Mouse (Mus musculus): ENCODE measurements around the gene Ablim1. TPM values are rescaled to one million over a fixed set of nuclear protein-coding genes. Genes with fewer than 3 reads are reported as not detected.

The Ablim1 gene
- polyA plus RNA-seq, 1 experiment, result 9.8 TPM

GRCm38 (mm10) chr19:57354050-57354449 is 39.3 kb upstream of the Ablim1 start:
- Histone ChIP-seq H3K4me3 (ENCODE audit: insufficient read depth, poor library complexity, severe bottlenecking) (no peak overlapping the region), H3ac (ENCODE audit: control insufficient read depth, insufficient read length, low read depth) (no peak overlapping the region), H3K27me3 (ENCODE audit: control insufficient read depth, insufficient read depth, insufficient read length) (no peaks in the 10 kb centered on the region), H3K36me3 (ENCODE audit: control insufficient read depth, insufficient read depth) (peaks cover 4% of the 10 kb centered on the region), H3K79me3 (ENCODE audit: low read depth) (peaks cover 13% of the 10 kb centered on the region), H3K79me2 (ENCODE audit: control insufficient read depth, insufficient read depth) (peaks cover 17% of the 10 kb centered on the region)
- no peak for TF ChIP-seq MAX (IDR thresholded peaks at IDR 0.05)
- no peak for TF ChIP-seq CEBPB (IDR thresholded peaks at IDR 0.05; ENCODE audit: low read depth)
- no peak for TF ChIP-seq FOSL1 (IDR thresholded peaks at IDR 0.05; ENCODE audit: insufficient read depth, low read length, poor library complexity, severe bottlenecking)
- no peak for TF ChIP-seq MYOD1 (IDR thresholded peaks at IDR 0.05; ENCODE audit: control insufficient read depth, insufficient read length, low read depth)
- TF ChIP-seq CTCF (IDR thresholded peaks at IDR 0.05; ENCODE audit: control insufficient read depth, insufficient read depth, insufficient read length), result no peak
- TF ChIP-seq MYOG (IDR thresholded peaks at IDR 0.05; ENCODE audit: control insufficient read depth, extremely low read depth, insufficient read length), result no peak
- TF ChIP-seq USF1 (IDR thresholded peaks at IDR 0.05; ENCODE audit: low read depth), result no peak

- no peaks in the 10 kb centered on the region for H3K27me3 ChIP-seq (ENCODE audit: control insufficient read depth, insufficient read depth, insufficient read length)
- H3K79me3 ChIP-seq (ENCODE audit: low read depth), result peaks cover 5% of the 10 kb centered on the region
- no peaks in the 10 kb centered on the region for H3K36me3 ChIP-seq (ENCODE audit: control insufficient read depth, insufficient read depth)
- no peak overlapping the region for H3ac ChIP-seq (ENCODE audit: control insufficient read depth, insufficient read length, low read depth)
- TF ChIP-seq MAX (IDR thresholded peaks at IDR 0.05) (no peak), CEBPB (IDR thresholded peaks at IDR 0.05; ENCODE audit: low read depth) (no peak), MYOG (IDR thresholded peaks at IDR 0.05; ENCODE audit: control insufficient read depth, extremely low read depth, insufficient read length) (no peak), CTCF (IDR thresholded peaks at IDR 0.05; ENCODE audit: control insufficient read depth, insufficient read depth, insufficient read length) (no peak), USF1 (IDR thresholded peaks at IDR 0.05; ENCODE audit: low read depth) (no peak), FOSL1 (IDR thresholded peaks at IDR 0.05; ENCODE audit: insufficient read depth, low read length, poor library complexity, severe bottlenecking) (no peak), MYOD1 (IDR thresholded peaks at IDR 0.05; ENCODE audit: control insufficient read depth, insufficient read length, low read depth) (no peak)
- no peak overlapping the region for H3K4me3 ChIP-seq (ENCODE audit: insufficient read depth, poor library complexity, severe bottlenecking)
- peaks cover 9% of the 10 kb centered on the region for H3K79me2 ChIP-seq (ENCODE audit: control insufficient read depth, insufficient read depth)
These were observed 38.5 kb upstream of the Ablim1 start for GRCm38 (mm10) chr19:57353228-57353627.

GRCm38 (mm10) chr19:57352337-57352935 is 37.7 kb upstream of the Ablim1 start:
- H3K79me3 ChIP-seq (ENCODE audit: low read depth), result no peaks in the 10 kb centered on the region
- TF ChIP-seq FOSL1 (IDR thresholded peaks at IDR 0.05; ENCODE audit: insufficient read depth, low read length, poor library complexity, severe bottlenecking) (no peak), CTCF (IDR thresholded peaks at IDR 0.05; ENCODE audit: control insufficient read depth, insufficient read depth, insufficient read length) (no peak), CEBPB (IDR thresholded peaks at IDR 0.05; ENCODE audit: low read depth) (no peak), USF1 (IDR thresholded peaks at IDR 0.05; ENCODE audit: low read depth) (no peak), MAX (IDR thresholded peaks at IDR 0.05) (no peak), MYOG (IDR thresholded peaks at IDR 0.05; ENCODE audit: control insufficient read depth, extremely low read depth, insufficient read length) (no peak), MYOD1 (IDR thresholded peaks at IDR 0.05; ENCODE audit: control insufficient read depth, insufficient read length, low read depth) (no peak)
- no peaks in the 10 kb centered on the region for H3K36me3 ChIP-seq (ENCODE audit: control insufficient read depth, insufficient read depth)
- no peak overlapping the region for H3K4me3 ChIP-seq (ENCODE audit: insufficient read depth, poor library complexity, severe bottlenecking)
- H3ac ChIP-seq (ENCODE audit: control insufficient read depth, insufficient read length, low read depth), result no peak overlapping the region
- H3K79me2 ChIP-seq (ENCODE audit: control insufficient read depth, insufficient read depth), result peaks cover 1% of the 10 kb centered on the region
- H3K27me3 ChIP-seq (ENCODE audit: control insufficient read depth, insufficient read depth, insufficient read length), result no peaks in the 10 kb centered on the region

GRCm38 (mm10) chr19:57349096-57349495 is 34.4 kb upstream of the Ablim1 start:
- Histone ChIP-seq H3ac (ENCODE audit: control insufficient read depth, insufficient read length, low read depth) (no peak overlapping the region), H3K36me3 (ENCODE audit: control insufficient read depth, insufficient read depth) (no peaks in the 10 kb centered on the region), H3K79me3 (ENCODE audit: low read depth) (no peaks in the 10 kb centered on the region), H3K4me3 (ENCODE audit: insufficient read depth, poor library complexity, severe bottlenecking) (no peak overlapping the region), H3K27me3 (ENCODE audit: control insufficient read depth, insufficient read depth, insufficient read length) (no peaks in the 10 kb centered on the region), H3K79me2 (ENCODE audit: control insufficient read depth, insufficient read depth) (no peaks in the 10 kb centered on the region)
- TF ChIP-seq USF1 (IDR thresholded peaks at IDR 0.05; ENCODE audit: low read depth) (no peak), CTCF (IDR thresholded peaks at IDR 0.05; ENCODE audit: control insufficient read depth, insufficient read depth, insufficient read length) (no peak), MYOG (IDR thresholded peaks at IDR 0.05; ENCODE audit: control insufficient read depth, extremely low read depth, insufficient read length) (no peak), MYOD1 (IDR thresholded peaks at IDR 0.05; ENCODE audit: control insufficient read depth, insufficient read length, low read depth) (no peak), FOSL1 (IDR thresholded peaks at IDR 0.05; ENCODE audit: insufficient read depth, low read length, poor library complexity, severe bottlenecking) (no peak), CEBPB (IDR thresholded peaks at IDR 0.05; ENCODE audit: low read depth) (no peak), MAX (IDR thresholded peaks at IDR 0.05) (no peak)

GRCm38 (mm10) chr19:57344678-57345077 is 30.0 kb upstream of the Ablim1 start:
- Histone ChIP-seq H3K79me3 (ENCODE audit: low read depth) (no peaks in the 10 kb centered on the region), H3K79me2 (ENCODE audit: control insufficient read depth, insufficient read depth) (no peaks in the 10 kb centered on the region), H3ac (ENCODE audit: control insufficient read depth, insufficient read length, low read depth) (no peak overlapping the region), H3K27me3 (ENCODE audit: control insufficient read depth, insufficient read depth, insufficient read length) (no peaks in the 10 kb centered on the region), H3K36me3 (ENCODE audit: control insufficient read depth, insufficient read depth) (no peaks in the 10 kb centered on the region), H3K4me3 (ENCODE audit: insufficient read depth, poor library complexity, severe bottlenecking) (no peak overlapping the region)
- no peak for TF ChIP-seq CTCF (IDR thresholded peaks at IDR 0.05; ENCODE audit: control insufficient read depth, insufficient read depth, insufficient read length)
- TF ChIP-seq MYOD1 (IDR thresholded peaks at IDR 0.05; ENCODE audit: control insufficient read depth, insufficient read length, low read depth), result no peak
- no peak for TF ChIP-seq FOSL1 (IDR thresholded peaks at IDR 0.05; ENCODE audit: insufficient read depth, low read length, poor library complexity, severe bottlenecking)
- no peak for TF ChIP-seq CEBPB (IDR thresholded peaks at IDR 0.05; ENCODE audit: low read depth)
- no peak for TF ChIP-seq MYOG (IDR thresholded peaks at IDR 0.05; ENCODE audit: control insufficient read depth, extremely low read depth, insufficient read length)
- TF ChIP-seq USF1 (IDR thresholded peaks at IDR 0.05; ENCODE audit: low read depth), result no peak
- TF ChIP-seq MAX (IDR thresholded peaks at IDR 0.05), result no peak

All from C2C12 (cell line).